8 mouse cellular contexts compared by ENCODE assay signal in the genomic region with DNA sequence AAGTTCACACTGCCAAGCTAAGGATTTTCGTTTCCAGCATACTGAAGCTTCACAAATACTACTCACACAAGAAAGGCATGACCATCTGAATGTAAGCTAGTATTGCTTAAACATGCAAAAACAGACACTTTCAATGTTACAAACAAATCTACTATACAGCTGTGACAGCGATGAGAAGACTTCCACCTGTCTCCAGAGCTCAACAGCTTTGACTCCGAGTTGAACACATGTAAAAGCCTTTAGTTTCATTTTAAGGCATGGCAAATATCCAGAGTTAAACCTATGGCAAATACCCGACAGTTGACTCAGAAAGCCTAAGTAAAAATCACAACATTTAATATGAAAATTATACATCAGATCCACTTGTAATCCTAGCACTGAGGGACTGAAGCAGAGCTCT. TPM values are rescaled to one million over a fixed set of nuclear protein-coding genes. Genes with fewer than 3 reads are reported as not detected.
"Had no signal": no experiment of that assay in that cellular context is flagged by ENCODE, and none has a peak within 500 bp of the region (broad histone marks: within the 10 kb centered on the region; RNA-seq: fewer than 3 reads in every experiment).

No protein-coding gene starts in this region.

- H3K4me1 ChIP-seq: midbrain, embryonic 13.5 days; neural tube, embryonic 12.5 days had no signal

- DNase-seq: kidney, adult 11 months; lung, adult 2 months had no signal

- H3K27ac ChIP-seq: left cerebral cortex, adult 2 months; liver, embryonic 15.5 days; midbrain, embryonic 13.5 days; neural tube, embryonic 12.5 days had no signal

- ATAC-seq: midbrain, embryonic 13.5 days had no signal

- H3K9ac ChIP-seq: liver, embryonic 15.5 days; midbrain, embryonic 13.5 days; neural tube, embryonic 12.5 days had no signal

- H3K4me2 ChIP-seq: liver, embryonic 15.5 days; midbrain, embryonic 13.5 days; neural tube, embryonic 12.5 days had no signal

- H3K9me3 ChIP-seq: liver, embryonic 15.5 days; midbrain, embryonic 13.5 days; neural tube, embryonic 12.5 days had no signal

- H3K4me3 ChIP-seq: left cerebral cortex, adult 2 months; liver, embryonic 15.5 days; midbrain, embryonic 13.5 days; neural tube, embryonic 12.5 days had no signal

- H3K27me3 ChIP-seq: liver, embryonic 15.5 days; midbrain, embryonic 13.5 days; neural tube, embryonic 12.5 days had no signal

RNA-seq across cellular contexts. Expression of gene Pxt1, which starts 44.7 kb away (rescaled TPM):
- polyA plus RNA-seq: limb, embryonic 11.5 days; midbrain, embryonic 13.5 days; neural tube, embryonic 12.5 days; urinary bladder, adult 2 months had no signal
